Mouse (Mus musculus) erythroblast, embryonic 14.5 days (primary cell): ENCODE results near the gene H2al1d. TPM values are rescaled to one million over a fixed set of nuclear protein-coding genes. Genes with fewer than 3 reads are reported as not detected.
"Not testable (repeated sequence)": the region's sequence is repeated elsewhere in the genome, so short reads cannot be mapped to it uniquely, and the experiment has no call there.

Source experiments
- H3K27me3 ChIP-seq: 2 replicates; pipeline ENCODE4 v1.6.1; 2012; ENCODE audit warnings: inconsistent platforms; ENCODE audit not compliant: control insufficient read depth
- H3K36me3 ChIP-seq: 2 replicates; pipeline ENCODE4 v1.6.1; 2012; ENCODE audit warnings: mild to moderate bottlenecking, inconsistent platforms; ENCODE audit not compliant: control insufficient read depth
- H3K4me1 ChIP-seq: 2 replicates; pipeline ENCODE4 v1.6.1; 2012; ENCODE audit warnings: inconsistent platforms; ENCODE audit not compliant: control insufficient read depth
- H3K4me3 ChIP-seq: replicated peaks from 2 replicates; pipeline ENCODE3; 2012; ENCODE audit warnings: moderate library complexity, mild to moderate bottlenecking, inconsistent platforms
- H3K9me3 ChIP-seq: 2 replicates; pipeline ENCODE4 v1.6.1; 2012; ENCODE audit warnings: low read length, inconsistent platforms, mixed read lengths; ENCODE audit not compliant: control insufficient read depth
- GATA1 ChIP-seq: IDR thresholded peaks from 2 replicates; pipeline ENCODE4 v1.6.1; 2012; ENCODE audit warnings: low read length, inconsistent platforms, mixed read lengths
- TAL1 ChIP-seq: IDR thresholded peaks from 3 replicates; pipeline ENCODE4 v1.6.1; 2012; ENCODE audit warnings: low read length, inconsistent platforms, mixed read lengths
- polyA plus RNA-seq: library from polyadenylated mRNA; stranded (reverse); fragments of >175 nt; gene quantifications from 2 replicates; pipeline ENCODE4 v1.2.3, GENCODE M21; 2012

The H2al1d gene
- polyA plus RNA-seq, 1 experiment: not detected

DNA sequence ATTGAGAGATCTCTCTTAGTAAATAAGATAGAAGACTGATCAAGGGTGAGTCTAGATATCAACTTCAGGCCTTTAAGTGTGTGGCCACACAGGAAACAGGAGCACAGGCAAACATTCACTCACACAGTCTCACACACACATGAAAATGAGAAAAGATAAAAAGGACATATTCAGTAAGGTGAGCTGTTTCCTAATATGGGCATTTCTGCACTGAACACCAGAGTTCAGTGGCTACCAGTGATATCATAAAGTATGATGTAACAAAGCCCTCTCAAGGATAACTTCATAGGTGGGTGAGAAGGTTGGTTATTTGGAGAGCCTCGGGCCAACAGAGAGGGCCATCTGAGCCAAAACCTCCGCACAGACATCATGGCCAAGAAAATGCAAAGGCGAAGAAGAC, 9.3 kb downstream of the H2al1d start, which contains the start of gene H2al1g:
H2al1g (plus strand) TSS at position 301 of the 400 bp plus-strand sequence.
- H3K4me1 ChIP-seq, H3K27me3 ChIP-seq, H3K4me3 ChIP-seq, H3K9me3 ChIP-seq, H3K36me3 ChIP-seq: not testable (repeated sequence)

DNA sequence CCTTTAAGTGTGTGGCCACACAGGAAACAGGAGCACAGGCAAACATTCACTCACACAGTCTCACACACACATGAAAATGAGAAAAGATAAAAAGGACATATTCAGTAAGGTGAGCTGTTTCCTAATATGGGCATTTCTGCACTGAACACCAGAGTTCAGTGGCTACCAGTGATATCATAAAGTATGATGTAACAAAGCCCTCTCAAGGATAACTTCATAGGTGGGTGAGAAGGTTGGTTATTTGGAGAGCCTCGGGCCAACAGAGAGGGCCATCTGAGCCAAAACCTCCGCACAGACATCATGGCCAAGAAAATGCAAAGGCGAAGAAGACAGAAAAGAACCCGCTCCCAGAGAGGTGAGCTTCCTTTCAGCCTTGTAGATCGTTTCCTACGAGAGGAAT, 12.6 kb downstream of the H2al1d start, which contains the start of gene H2al1h:
H2al1h (plus strand) TSS at position 301 of the 400 bp plus-strand sequence.
- not testable (repeated sequence) for H3K4me1 ChIP-seq, H3K27me3 ChIP-seq, H3K4me3 ChIP-seq, H3K36me3 ChIP-seq, H3K9me3 ChIP-seq

DNA sequence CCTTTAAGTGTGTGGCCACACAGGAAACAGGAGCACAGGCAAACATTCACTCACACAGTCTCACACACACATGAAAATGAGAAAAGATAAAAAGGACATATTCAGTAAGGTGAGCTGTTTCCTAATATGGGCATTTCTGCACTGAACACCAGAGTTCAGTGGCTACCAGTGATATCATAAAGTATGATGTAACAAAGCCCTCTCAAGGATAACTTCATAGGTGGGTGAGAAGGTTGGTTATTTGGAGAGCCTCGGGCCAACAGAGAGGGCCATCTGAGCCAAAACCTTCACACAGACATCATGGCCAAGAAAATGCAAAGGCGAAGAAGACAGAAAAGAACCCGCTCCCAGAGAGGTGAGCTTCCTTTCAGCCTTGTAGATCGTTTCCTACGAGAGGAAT, 15.7 kb downstream of the H2al1d start, which contains the start of gene H2al1i:
H2al1i (plus strand) TSS at position 301 of the 400 bp plus-strand sequence.
- H3K4me1 ChIP-seq: not testable (repeated sequence)

DNA sequence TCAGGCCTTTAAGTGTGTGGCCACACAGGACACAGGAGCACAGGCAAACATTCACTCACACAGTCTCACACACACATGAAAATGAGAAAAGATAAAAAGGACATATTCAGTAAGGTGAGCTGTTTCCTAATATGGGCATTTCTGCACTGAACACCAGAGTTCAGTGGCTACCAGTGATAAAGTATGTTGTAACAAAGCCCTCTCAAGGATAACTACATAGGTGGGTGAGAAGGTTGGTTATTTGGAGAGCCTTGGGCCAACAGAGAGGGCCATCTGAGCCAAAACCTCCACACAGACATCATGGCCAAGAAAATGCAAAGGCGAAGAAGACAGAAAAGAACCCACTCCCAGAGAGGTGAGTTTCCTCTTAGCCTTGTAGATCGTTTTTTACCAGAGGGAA, 18.9 kb downstream of the H2al1d start, which contains the start of gene H2al1j:
H2al1j (plus strand) TSS at position 301 of the 400 bp plus-strand sequence.
- H3K9me3 ChIP-seq, H3K4me1 ChIP-seq, H3K4me3 ChIP-seq, H3K27me3 ChIP-seq, H3K36me3 ChIP-seq: not testable (repeated sequence)

More for the DNA sequence above, 15.7 kb downstream of the H2al1d start, which contains the start of gene H2al1i:
- not testable (repeated sequence) for H3K27me3 ChIP-seq, H3K36me3 ChIP-seq, H3K9me3 ChIP-seq, H3K4me3 ChIP-seq

DNA sequence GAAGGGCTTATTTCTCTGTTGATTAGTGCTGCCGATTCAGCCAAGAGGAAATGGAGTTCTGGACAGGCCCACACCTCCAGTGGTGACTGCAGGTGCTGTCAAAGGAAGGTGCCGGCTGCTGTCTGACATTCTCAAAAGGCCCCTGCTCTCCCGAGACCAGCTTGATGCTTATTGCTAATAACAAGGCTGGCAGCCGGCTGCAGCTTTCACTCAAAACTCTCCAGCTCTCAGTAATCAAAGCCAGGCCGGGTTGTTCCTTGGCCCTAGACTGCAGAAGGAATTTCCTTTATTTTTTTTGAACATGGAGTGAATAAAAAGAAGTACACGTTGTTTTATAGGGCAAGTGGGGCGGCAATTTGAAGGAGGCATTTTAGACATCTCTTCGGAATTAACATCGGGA, 37.1 kb downstream of the H2al1d start:
- TF ChIP-seq GATA1 (no peak), TAL1 (no peak)
- Histone ChIP-seq H3K4me1 (no peaks in the 10 kb centered on the region), H3K27me3 (no peaks in the 10 kb centered on the region; the same call in 1 of the 2 replicates), H3K36me3 (no peaks in the 10 kb centered on the region), H3K4me3 (no peak overlapping the region), H3K9me3 (no peaks in the 10 kb centered on the region)

DNA sequence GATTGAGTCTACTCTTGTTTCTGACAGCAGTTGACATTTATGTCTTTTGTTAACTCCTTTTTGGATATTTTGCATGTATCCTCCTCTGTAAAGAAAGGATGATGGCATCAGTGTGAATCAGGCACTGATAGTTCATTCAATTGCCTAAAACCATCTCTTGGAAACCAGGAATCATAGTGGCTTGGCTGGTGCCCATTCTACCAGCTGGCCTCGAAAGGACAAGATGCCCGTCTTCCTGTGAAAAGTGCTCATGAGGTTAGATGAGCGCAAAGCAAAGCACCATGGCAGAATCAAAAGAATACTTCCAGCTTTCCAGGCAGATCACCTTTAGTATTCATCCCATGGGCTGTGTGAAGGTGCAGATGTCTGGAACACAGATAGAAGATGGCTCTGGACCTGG, 38.1 kb downstream of the H2al1d start:
- Histone ChIP-seq H3K36me3 (no peaks in the 10 kb centered on the region), H3K9me3 (no peaks in the 10 kb centered on the region), H3K4me3 (no peak overlapping the region), H3K4me1 (no peaks in the 10 kb centered on the region), H3K27me3 (no peaks in the 10 kb centered on the region; the same call in 1 of the 2 replicates)
- TF ChIP-seq GATA1: no peak
- no peak for TF ChIP-seq TAL1

Other genes starting within 250 kb of the H2al1d start
- not detected in 2 replicates for gene H2al1a, start 9.6 kb upstream of the H2al1d start, polyA plus RNA-seq
- gene H2al1b, start 6.4 kb upstream of the H2al1d start, polyA plus RNA-seq: not detected in 2 replicates
- not detected in 2 replicates for gene H2al1c, start 3.2 kb upstream of the H2al1d start, polyA plus RNA-seq
- gene H2al1e, start 3.1 kb downstream of the H2al1d start, polyA plus RNA-seq: not detected in 2 replicates
- gene H2al1f, start 6.3 kb downstream of the H2al1d start, polyA plus RNA-seq: not detected in 2 replicates
- not detected in 2 replicates for gene H2al1g, start 9.4 kb downstream of the H2al1d start, polyA plus RNA-seq
- gene H2al1h, start 12.7 kb downstream of the H2al1d start, polyA plus RNA-seq: not detected in 2 replicates
- not detected in 2 replicates for gene H2al1i, start 15.8 kb downstream of the H2al1d start, polyA plus RNA-seq
- gene H2al1j, start 19.0 kb downstream of the H2al1d start, polyA plus RNA-seq: not detected in 2 replicates